Mouse (Mus musculus) layer of hippocampus, adult 2 months (tissue): ENCODE data around the gene Tpm1. TPM values are rescaled to one million over a fixed set of nuclear protein-coding genes. Genes with fewer than 3 reads are reported as not detected.

ENCODE experiments used
- DNase-seq, 2 experiments: peaks; one replicate each; pipeline ENCODE4 v3.0.0; 2022; ENCODE audit warnings: low spot score in 2 of 2
- H3K27ac ChIP-seq: fragments of 200-600 bp; 2 replicates; pipeline ENCODE4 v1.8.1; 2022
- H3K4me3 ChIP-seq: fragments of 200-600 bp; 2 replicates; pipeline ENCODE4 v1.8.1; 2022; ENCODE audit warnings: mild to moderate bottlenecking
- CTCF ChIP-seq: fragments of 200-600 bp; conservative IDR thresholded peaks from 2 replicates; pipeline ENCODE4 v1.8.1; 2022; ENCODE audit warnings: antibody characterized with exemption, mild to moderate bottlenecking, moderate library complexity
- total RNA-seq, 2 experiments: library from RNA; stranded (reverse); gene quantifications; 2 replicates each; pipeline ENCODE4 v1.2.3; 2021

The Tpm1 gene
- total RNA-seq, 2 experiments from 2014 or later, result 213 to 215 TPM

- peak overlapping the region; percentile 98 for H3K27ac ChIP-seq
- DNase-seq, result peak; percentile 99 to 100
- peak; percentile 92 for TF ChIP-seq CTCF
- peak overlapping the region; percentile 83 for H3K4me3 ChIP-seq
Measured at GRCm38 (mm10) chr9:67043231-67044199, 5.7 kb downstream of the Tpm1 start.

- Histone ChIP-seq H3K27ac (peak overlapping the region; percentile 98), H3K4me3 (peak overlapping the region; percentile 83)
- no peak for DNase-seq
- no peak for TF ChIP-seq CTCF
Measured at GRCm38 (mm10) chr9:67042813-67043207, 6.4 kb downstream of the Tpm1 start.

- Histone ChIP-seq H3K4me3 (peak overlapping the region; percentile 83), H3K27ac (peak overlapping the region; percentile 68)
- DNase-seq, result no peak
- TF ChIP-seq CTCF, result no peak
Measured at GRCm38 (mm10) chr9:67041840-67042812, 7.1 kb downstream of the Tpm1 start.

GRCm38 (mm10) chr9:67040963-67041839, 8.0 kb downstream of the Tpm1 start:
- peak overlapping the region; percentile 68; the same call in 1 of the 2 replicates for H3K27ac ChIP-seq
- peak overlapping the region; percentile 83 for H3K4me3 ChIP-seq
- DNase-seq, result no peak
- TF ChIP-seq CTCF, result no peak

- H3K4me3 ChIP-seq, result no peak overlapping the region
- TF ChIP-seq CTCF, result no peak
- no peak for DNase-seq
- no peak overlapping the region for H3K27ac ChIP-seq
Measured at GRCm38 (mm10) chr9:67039867-67040266, 9.3 kb downstream of the Tpm1 start.

GRCm38 (mm10) chr9:67038686-67039085, 10.5 kb downstream of the Tpm1 start:
- H3K27ac ChIP-seq, result peak overlapping the region; percentile 9; the same call in 1 of the 2 replicates
- H3K4me3 ChIP-seq, result no peak overlapping the region
- DNase-seq, result no peak
- TF ChIP-seq CTCF, result no peak

GRCm38 (mm10) chr9:67037666-67038065, 11.5 kb downstream of the Tpm1 start:
- no peak for DNase-seq
- Histone ChIP-seq H3K27ac (peak overlapping the region; percentile 86; the same call in 1 of the 2 replicates), H3K4me3 (no peak overlapping the region)
- no peak for TF ChIP-seq CTCF

- no peak for DNase-seq
- Histone ChIP-seq H3K27ac (peak overlapping the region; percentile 86), H3K4me3 (no peak overlapping the region; the same call in 1 of the 2 replicates)
- TF ChIP-seq CTCF, result no peak
Measured at GRCm38 (mm10) chr9:67036527-67037118, 12.6 kb downstream of the Tpm1 start.

- no peak for TF ChIP-seq CTCF
- Histone ChIP-seq H3K4me3 (peak overlapping the region; percentile 9; the same call in 1 of the 2 replicates), H3K27ac (peak overlapping the region; percentile 86)
- DNase-seq, result peak; percentile 72 to 74
Measured at GRCm38 (mm10) chr9:67035957-67036451, 13.2 kb downstream of the Tpm1 start.

GRCm38 (mm10) chr9:67034677-67035076, 14.5 kb downstream of the Tpm1 start:
- no peak overlapping the region for H3K4me3 ChIP-seq
- no peak overlapping the region for H3K27ac ChIP-seq
- TF ChIP-seq CTCF, result peak; percentile 55
- no peak for DNase-seq

- DNase-seq, result no peak
- Histone ChIP-seq H3K4me3 (no peak overlapping the region), H3K27ac (no peak overlapping the region)
- no peak for TF ChIP-seq CTCF
Measured at GRCm38 (mm10) chr9:67033016-67033415, 16.2 kb downstream of the Tpm1 start.
